Mouse (Mus musculus) small intestine, adult 2 months (tissue): ENCODE data around the gene Armh1. TPM values are rescaled to one million over a fixed set of nuclear protein-coding genes. Genes with fewer than 3 reads are reported as not detected.

ENCODE experiments used
- H3K27ac ChIP-seq: fragments of 200-500 bp; 2 replicates; pipeline ENCODE4 v1.5.1; 2012; ENCODE audit warnings: low read depth, low read length, control low read depth, inconsistent platforms; ENCODE audit not compliant: insufficient read depth
- H3K27me3 ChIP-seq: fragments of 200-500 bp; 2 replicates; pipeline ENCODE4 v1.6.1; 2012; ENCODE audit warnings: mild to moderate bottlenecking, moderate library complexity, low read length, inconsistent platforms; ENCODE audit not compliant: control insufficient read depth, insufficient read depth
- H3K36me3 ChIP-seq: fragments of 200-500 bp; 2 replicates; pipeline ENCODE4 v1.6.1; 2012; ENCODE audit warnings: mild to moderate bottlenecking, low read length, control low read depth, inconsistent platforms; ENCODE audit not compliant: control insufficient read depth, insufficient read depth
- H3K4me1 ChIP-seq: fragments of 200-500 bp; 2 replicates; pipeline ENCODE4 v1.6.1; 2012; ENCODE audit warnings: low read length, inconsistent platforms, mixed read lengths; ENCODE audit not compliant: control insufficient read depth, insufficient read depth, insufficient read length
- H3K4me3 ChIP-seq: fragments of 200-500 bp; 2 replicates; pipeline ENCODE4 v1.5.1; 2012; ENCODE audit warnings: low read depth, mild to moderate bottlenecking, control low read depth, inconsistent platforms, low read length, moderate library complexity
- CTCF ChIP-seq: fragments of 200-500 bp; IDR thresholded peaks from 2 replicates; pipeline ENCODE4 v1.5.1; 2012; ENCODE audit warnings: low read depth, mild to moderate bottlenecking, control low read depth, inconsistent platforms, low read length, moderate library complexity, mixed read lengths; ENCODE audit not compliant: insufficient replicate concordance, insufficient read length; ENCODE audit errors: extremely low read depth
- POLR2A ChIP-seq: fragments of 200-500 bp; IDR thresholded peaks from 2 replicates; pipeline ENCODE4 v1.6.1; 2012; ENCODE audit warnings: low read depth, mild to moderate bottlenecking, control low read depth, inconsistent platforms, low read length, moderate library complexity
- WGBS: fragments of 180-500 bp; shearing (Covaris S2); methylation state at CpG from one replicate; pipeline ENCODE4 v1.1.7; 2018; 5-methylcytosine and 5-hydroxymethylcytosine counted together
- polyA plus RNA-seq: library from polyadenylated mRNA; depleted of rRNA; stranded (reverse); fragments of >200 nt; gene quantifications from 2 replicates; pipeline ENCODE4 v1.2.3, GENCODE M21; 2012

Armh1 gene
- polyA plus RNA-seq, 1 experiment: not detected

DNA sequence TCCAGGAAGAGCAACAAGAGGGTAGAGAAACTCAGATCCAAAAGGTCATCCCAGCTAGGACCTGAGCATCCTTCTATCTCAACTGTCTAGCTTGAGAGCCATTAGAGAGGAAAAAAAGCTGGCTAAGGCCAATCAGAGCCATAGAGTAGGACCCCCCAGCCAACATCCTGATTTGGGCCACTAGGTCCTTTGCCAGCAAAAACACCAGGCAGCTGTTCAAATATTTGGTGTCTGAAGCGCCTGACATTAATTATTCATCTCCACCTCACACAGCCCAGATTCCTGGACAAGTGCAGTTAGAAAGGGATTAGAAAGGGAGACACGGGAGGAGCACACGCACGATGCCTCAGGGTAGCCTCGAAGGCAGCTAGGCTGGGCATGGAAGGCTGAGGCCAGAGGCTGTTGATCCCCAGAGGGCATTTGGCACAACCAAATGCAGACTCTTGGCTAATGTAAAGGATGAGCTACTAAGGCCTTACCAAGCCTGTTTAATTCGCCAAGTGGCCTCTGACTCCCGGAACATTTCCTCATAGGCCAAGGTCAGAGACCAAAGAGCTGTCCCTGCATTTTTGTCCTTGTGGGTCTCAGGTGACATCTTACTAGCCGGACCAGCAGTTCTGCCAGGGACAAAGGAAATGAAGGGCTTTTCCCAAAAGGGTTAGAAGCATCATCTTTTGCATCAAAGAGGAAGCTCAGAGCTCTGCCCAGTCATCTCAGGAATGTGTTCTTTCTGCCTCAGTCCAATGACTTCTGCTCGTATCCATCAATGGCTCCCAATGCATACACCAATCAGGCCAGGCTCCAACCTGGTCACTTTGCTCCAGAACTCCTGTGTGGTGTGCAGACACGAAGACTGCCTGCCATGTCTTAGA lies 26.7 kb upstream of the Armh1 start:
- no peaks in the 10 kb centered on the region for H3K4me1 ChIP-seq
- H3K36me3 ChIP-seq: peaks cover 62% of the 10 kb centered on the region
- no peak overlapping the region for H3K4me3 ChIP-seq
- H3K27me3 ChIP-seq: no peaks in the 10 kb centered on the region
- 67% methylated on average over 10 of the region's 10 CpGs for WGBS
- TF ChIP-seq POLR2A: no peak
- no peak for TF ChIP-seq CTCF
- H3K27ac ChIP-seq: no peak overlapping the region

DNA sequence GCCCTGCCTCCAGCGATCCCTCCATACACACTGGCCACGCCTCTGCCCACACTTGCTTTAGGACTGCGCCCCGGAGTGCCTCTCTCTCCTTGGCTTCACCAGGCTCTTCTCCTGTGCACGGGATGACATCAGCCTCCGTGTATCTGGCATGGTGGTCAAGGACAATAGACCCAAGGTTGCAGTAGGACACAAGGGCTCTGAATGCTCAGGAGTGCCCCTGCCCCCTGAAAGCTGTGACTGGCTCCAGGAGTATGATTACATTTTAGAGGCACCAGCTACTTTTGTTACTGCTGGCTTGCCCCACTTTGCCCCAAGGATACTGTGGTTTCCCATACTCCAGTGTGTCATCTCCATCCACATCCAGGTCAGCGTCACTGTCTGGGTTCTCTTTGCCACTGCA lies 25.8 kb upstream of the Armh1 start:
- no peak overlapping the region for H3K27ac ChIP-seq
- TF ChIP-seq CTCF (no peak), POLR2A (no peak)
- H3K4me1 ChIP-seq: peaks cover 5% of the 10 kb centered on the region
- H3K27me3 ChIP-seq: no peaks in the 10 kb centered on the region
- no peak overlapping the region for H3K4me3 ChIP-seq
- H3K36me3 ChIP-seq: peaks cover 60% of the 10 kb centered on the region
- WGBS: 86% methylated on average over 7 of the region's 7 CpGs

DNA sequence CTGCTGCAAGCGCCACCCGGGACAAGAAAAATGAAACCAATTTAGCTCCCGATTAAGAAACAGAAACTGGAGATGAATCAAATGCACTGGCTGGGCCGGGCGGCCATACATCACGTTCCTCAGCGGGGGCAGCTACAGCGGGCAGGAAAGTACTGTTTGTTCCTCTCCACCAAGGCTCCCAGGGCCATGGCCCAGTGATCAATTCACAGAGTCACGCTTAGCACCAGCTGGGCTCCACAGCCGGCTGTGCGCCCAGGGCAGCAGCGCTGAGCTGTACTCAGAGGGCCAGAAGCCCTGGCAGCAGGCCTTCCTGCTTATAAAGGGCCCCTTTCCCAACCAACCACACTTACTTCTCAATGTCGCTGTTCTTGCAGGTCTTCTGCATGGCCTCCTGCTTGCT lies 25.1 kb upstream of the Armh1 start:
- peaks cover 62% of the 10 kb centered on the region for H3K36me3 ChIP-seq
- WGBS: 89% methylated on average over 13 of the region's 13 CpGs

DNA sequence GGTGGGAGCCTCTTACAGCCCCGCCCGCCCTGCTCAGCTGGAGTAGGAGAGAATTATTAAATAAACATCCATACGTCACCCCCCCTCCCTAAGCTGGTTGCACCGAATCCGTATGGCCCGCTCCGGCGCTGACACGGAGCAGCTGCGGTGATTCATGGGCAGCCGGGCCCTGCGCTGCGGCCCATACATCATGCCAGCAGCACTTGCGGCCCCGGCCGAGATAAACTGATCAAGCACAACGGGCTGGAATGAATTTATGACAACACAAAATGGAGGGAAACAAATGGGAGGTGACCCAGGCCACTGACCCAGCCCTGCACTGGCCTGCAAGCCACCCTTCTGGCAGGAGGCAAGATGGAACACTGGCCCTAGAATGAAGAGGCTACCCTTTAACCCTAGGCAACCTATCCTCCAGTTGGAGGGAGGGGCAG lies 24.4 kb upstream of the Armh1 start:
- Histone ChIP-seq H3K27me3 (no peaks in the 10 kb centered on the region), H3K36me3 (peaks cover 65% of the 10 kb centered on the region), H3K27ac (no peak overlapping the region), H3K4me3 (no peak overlapping the region), H3K4me1 (peaks cover 6% of the 10 kb centered on the region)
- no peak for TF ChIP-seq CTCF
- no peak for TF ChIP-seq POLR2A
- WGBS: 82% methylated on average over 17 of the region's 17 CpGs

More for the DNA sequence above, 25.1 kb upstream of the Armh1 start:
- Histone ChIP-seq H3K4me1 (peaks cover 6% of the 10 kb centered on the region), H3K4me3 (no peak overlapping the region), H3K27ac (no peak overlapping the region), H3K27me3 (no peaks in the 10 kb centered on the region)
- TF ChIP-seq CTCF: no peak
- no peak for TF ChIP-seq POLR2A

DNA sequence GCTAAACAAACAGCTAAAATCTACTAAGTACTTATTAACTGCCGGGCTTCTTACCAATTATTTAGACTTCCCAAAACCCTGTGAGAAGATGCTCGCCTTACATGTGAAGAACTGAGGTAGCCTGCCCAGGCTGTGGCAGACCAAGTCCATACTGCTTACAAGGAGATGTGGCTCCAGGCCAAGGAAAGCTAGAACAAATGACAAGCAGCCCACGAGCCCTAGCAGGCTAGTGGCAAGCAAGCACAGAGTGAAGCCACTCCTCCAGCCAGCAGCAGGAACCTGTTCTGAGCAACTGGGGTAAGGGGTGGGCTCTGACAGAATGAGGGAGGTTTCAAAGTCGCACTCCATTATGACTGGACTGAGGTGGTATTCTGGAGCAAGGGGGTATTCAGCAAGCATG lies 22.8 kb upstream of the Armh1 start:
- no peak for TF ChIP-seq CTCF
- no peak for TF ChIP-seq POLR2A
- Histone ChIP-seq H3K4me3 (no peak overlapping the region), H3K36me3 (peaks cover 54% of the 10 kb centered on the region), H3K27me3 (no peaks in the 10 kb centered on the region), H3K27ac (no peak overlapping the region), H3K4me1 (peaks cover 6% of the 10 kb centered on the region)
- WGBS: 94% methylated on average over 4 of the region's 4 CpGs

DNA sequence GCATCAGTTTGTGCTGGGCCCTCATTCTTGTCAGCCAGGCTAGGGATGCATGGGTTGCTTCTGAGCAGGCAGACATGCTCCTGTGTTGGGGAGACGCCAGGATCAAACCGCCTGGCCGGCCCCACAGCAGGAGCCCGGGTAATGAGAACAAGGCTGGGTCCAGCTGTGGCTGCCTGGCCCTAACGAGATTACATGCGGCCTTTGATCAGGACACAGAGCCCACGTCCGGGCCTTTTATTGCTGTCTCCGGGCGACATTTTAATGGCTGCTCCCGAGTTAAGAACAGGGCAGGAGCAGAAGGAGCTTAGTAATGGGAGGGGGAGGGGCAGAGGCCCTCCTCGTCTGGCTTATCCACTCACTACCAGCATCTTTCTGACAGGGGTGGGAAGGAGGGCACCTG lies 20.5 kb upstream of the Armh1 start:
- Histone ChIP-seq H3K27me3 (no peaks in the 10 kb centered on the region), H3K4me1 (peaks cover 6% of the 10 kb centered on the region), H3K36me3 (peaks cover 38% of the 10 kb centered on the region), H3K27ac (no peak overlapping the region), H3K4me3 (no peak overlapping the region)
- TF ChIP-seq POLR2A: no peak
- WGBS: 28% methylated on average over 12 of the region's 12 CpGs

DNA sequence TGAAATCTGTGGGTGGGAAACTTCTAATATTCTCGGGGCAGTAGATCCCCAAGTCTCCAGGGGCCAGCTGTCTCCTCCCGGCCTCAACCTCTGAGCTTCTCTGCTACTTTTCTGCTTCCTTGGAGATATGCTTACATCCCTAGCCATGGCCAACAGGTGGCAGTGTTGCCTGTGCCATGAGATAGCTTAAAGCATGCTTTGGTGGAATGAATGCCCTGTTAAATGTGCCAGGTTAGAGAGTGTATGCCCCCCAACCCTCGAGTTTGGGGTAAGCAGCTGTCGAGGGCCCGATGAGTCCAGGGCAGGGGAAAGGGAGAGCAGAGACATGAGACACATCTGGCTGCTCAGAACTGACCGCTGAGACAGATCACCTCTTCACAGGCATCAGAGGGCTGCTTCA lies 18.4 kb upstream of the Armh1 start:
- no peak overlapping the region for H3K27ac ChIP-seq
- WGBS: 16% methylated on average over 6 of the region's 6 CpGs
- peaks cover 20% of the 10 kb centered on the region for H3K36me3 ChIP-seq
- no peaks in the 10 kb centered on the region for H3K27me3 ChIP-seq
- peaks cover 6% of the 10 kb centered on the region for H3K4me1 ChIP-seq
- no peak overlapping the region for H3K4me3 ChIP-seq
- TF ChIP-seq POLR2A (no peak), CTCF (peak; percentile 69; the same call in 1 of the 2 replicates)

DNA sequence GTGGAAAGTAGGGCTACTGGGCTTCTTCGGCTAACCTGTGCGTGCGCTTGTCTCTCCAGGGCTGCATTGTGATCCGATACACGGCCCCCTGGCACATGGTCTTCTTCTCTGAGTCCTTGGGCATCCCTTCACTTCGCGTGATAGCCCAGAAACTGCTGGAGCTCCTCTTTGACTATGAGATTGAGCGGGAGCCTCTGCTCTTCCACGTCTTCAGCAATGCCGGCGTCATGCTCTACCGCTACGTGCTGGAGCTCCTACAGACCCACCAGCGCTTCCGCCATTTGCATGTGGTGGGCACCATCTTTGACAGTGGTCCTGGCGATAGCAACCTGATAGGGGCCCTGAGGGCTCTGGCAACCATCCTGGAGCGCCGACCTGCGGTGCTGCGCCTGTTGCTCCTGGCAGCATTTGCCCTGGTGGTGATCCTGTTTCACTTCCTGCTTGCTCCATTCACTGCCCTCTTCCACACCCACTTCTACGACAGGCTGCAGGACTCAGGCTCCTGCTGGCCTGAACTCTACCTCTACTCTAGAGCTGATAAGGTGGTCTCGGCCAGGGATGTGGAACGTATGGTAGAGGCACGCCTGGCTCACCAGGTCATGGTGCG lies 16.0 kb upstream of the Armh1 start:
- 89% methylated on average over 25 of the region's 25 CpGs for WGBS
- no peak for TF ChIP-seq CTCF
- TF ChIP-seq POLR2A: no peak
- Histone ChIP-seq H3K36me3 (peaks cover 10% of the 10 kb centered on the region), H3K27ac (no peak overlapping the region), H3K4me1 (peaks cover 4% of the 10 kb centered on the region; the same call in 1 of the 2 replicates), H3K27me3 (no peaks in the 10 kb centered on the region), H3K4me3 (no peak overlapping the region)
